Mouse (Mus musculus) lung, postnatal 14 days (tissue): ENCODE data around the gene Mpp2.
A peak's percentile ranks its signal among the peaks of the same experiment; 100 is the strongest.

ENCODE experiments used
- DNase-seq: peaks from one replicate; pipeline ENCODE4 v3.0.0; 2021

Gene Mpp2

GRCm38 (mm10) chr11:102087931-102088898 lies at the start of gene Mpp2:
Gene Mpp2 (minus strand): TSS chr11:102088515.
- DNase-seq: peak; percentile 68

GRCm38 (mm10) chr11:102137625-102138446 lies 49.5 kb upstream of the Mpp2 start:
- no peak for DNase-seq

- no peak for DNase-seq
Measured at GRCm38 (mm10) chr11:102134516-102134915, 46.2 kb upstream of the Mpp2 start.

GRCm38 (mm10) chr11:102117386-102117785 lies 29.1 kb upstream of the Mpp2 start:
- DNase-seq: no peak

GRCm38 (mm10) chr11:102116241-102116640 lies 27.9 kb upstream of the Mpp2 start:
- DNase-seq: no peak

- DNase-seq: no peak
Measured at GRCm38 (mm10) chr11:102111576-102111975, 23.3 kb upstream of the Mpp2 start.

- DNase-seq: no peak
Measured at GRCm38 (mm10) chr11:102107732-102108131, 19.4 kb upstream of the Mpp2 start, which contains the start of gene Pyy. Gene Pyy (minus strand): TSS chr11:102107832.

GRCm38 (mm10) chr11:102106911-102107310 lies 18.6 kb upstream of the Mpp2 start:
- DNase-seq: no peak

GRCm38 (mm10) chr11:102102485-102103258 lies 14.4 kb upstream of the Mpp2 start:
- DNase-seq: peak; percentile 75

GRCm38 (mm10) chr11:102101219-102101618 lies 12.9 kb upstream of the Mpp2 start, which contains the start of gene Ppy:
Gene Ppy (minus strand): TSS chr11:102101319.
- DNase-seq: no peak

- DNase-seq: peak; percentile 67
Measured at GRCm38 (mm10) chr11:102096887-102097391, 8.6 kb upstream of the Mpp2 start.

GRCm38 (mm10) chr11:102096446-102096845 lies 8.1 kb upstream of the Mpp2 start:
- no peak for DNase-seq

- DNase-seq: no peak
Measured at GRCm38 (mm10) chr11:102095676-102096075, 7.4 kb upstream of the Mpp2 start.

GRCm38 (mm10) chr11:102089088-102089808 lies 933 bp upstream of the Mpp2 start:
- DNase-seq: peak; percentile 62

GRCm38 (mm10) chr11:102087081-102087751 lies 1.1 kb downstream of the Mpp2 start:
- DNase-seq: peak; percentile 59

- no peak for DNase-seq
Measured at GRCm38 (mm10) chr11:102086331-102086730, 2.0 kb downstream of the Mpp2 start.

- DNase-seq: no peak
Measured at GRCm38 (mm10) chr11:102084159-102084558, 4.2 kb downstream of the Mpp2 start.

GRCm38 (mm10) chr11:102083193-102083592 lies 5.1 kb downstream of the Mpp2 start:
- no peak for DNase-seq

- peak; percentile 71 for DNase-seq
Measured at GRCm38 (mm10) chr11:102082322-102082721, 6.0 kb downstream of the Mpp2 start.

GRCm38 (mm10) chr11:102073722-102074121 lies 14.6 kb downstream of the Mpp2 start:
- no peak for DNase-seq

GRCm38 (mm10) chr11:102072729-102073128 lies 15.6 kb downstream of the Mpp2 start:
- DNase-seq: no peak
